Mouse (Mus musculus) heart, postnatal 0 days (tissue): ENCODE results near the gene Spred2.

ENCODE experiments used
- CTCF ChIP-seq: IDR thresholded peaks from 2 replicates; pipeline ENCODE4 v1.5.1; 2016; ENCODE audit warnings: antibody characterized with exemption, control low read depth, low read depth
- EP300 ChIP-seq: IDR thresholded peaks from 2 replicates; pipeline ENCODE4 v1.6.1; 2016; ENCODE audit warnings: antibody characterized with exemption, low read depth

DNA sequence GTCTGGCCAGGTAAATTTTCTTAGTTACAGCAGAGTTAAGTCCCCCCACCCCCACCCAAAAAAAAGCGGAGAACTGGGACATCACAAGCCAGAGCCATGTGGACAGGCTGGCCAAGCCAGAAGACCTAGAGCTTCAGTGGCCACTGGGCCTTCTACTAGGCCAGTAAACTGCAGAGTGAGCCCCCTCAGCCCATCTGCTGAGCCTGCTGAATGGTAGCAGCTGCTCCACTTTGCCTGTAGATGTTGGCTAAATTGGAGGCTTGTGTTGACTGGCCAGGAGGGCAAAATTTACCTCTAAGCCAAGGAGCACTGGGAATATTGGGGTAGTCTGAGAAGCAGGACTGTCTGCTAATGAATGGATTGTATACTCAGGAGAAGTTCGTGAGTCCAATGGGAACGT is 36.4 kb downstream of the Spred2 start:
- no peak for TF ChIP-seq EP300
- TF ChIP-seq CTCF, result no peak
